Mouse (Mus musculus) liver, embryonic 14.5 days (tissue): ENCODE results near the gene Ehbp1. TPM values are rescaled to one million over a fixed set of nuclear protein-coding genes. Genes with fewer than 3 reads are reported as not detected.

Source experiments
- ATAC-seq: fragments of 200-750 bp; cut with Nextera tagmentation; 2 replicates; pipeline ENCODE4 v1.8.0; 2017; ENCODE audit warnings: moderate number of reproducible peaks, mild to moderate bottlenecking, moderate library complexity; ENCODE audit not compliant: insufficient read depth
- DNase-seq, 3 experiments: peaks; one replicate each; pipeline ENCODE4 v3.0.0-alpha.2; 2012 to 2013; ENCODE audit warnings: low read depth in 3 of 3, low spot score in 3 of 3
- H3K27ac ChIP-seq: fragments of 300-500 bp; sonication (generic); 2 replicates; pipeline ENCODE4 v1.5.1; 2014; ENCODE audit warnings: moderate library complexity, mild to moderate bottlenecking, control low read depth, inconsistent platforms
- H3K27me3 ChIP-seq: fragments of 300-500 bp; sonication (generic); 2 replicates; pipeline ENCODE4 v1.6.1; 2014; ENCODE audit warnings: mild to moderate bottlenecking, low read length, moderate library complexity; ENCODE audit not compliant: control insufficient read depth, insufficient read depth
- H3K36me3 ChIP-seq: fragments of 300-500 bp; sonication (generic); replicated peaks from 2 replicates; pipeline ENCODE4 v1.6.1; 2014; ENCODE audit warnings: low read depth; ENCODE audit not compliant: control insufficient read depth, insufficient read depth
- H3K4me1 ChIP-seq, 2 experiments: fragments of 200-500 bp in 1 of 2; fragments of 300-500 bp in 1 of 2; sonication (generic) in 1 of 2; replicated peaks; 2 replicates each; pipeline ENCODE4 v1.6.1; 2012 to 2014; ENCODE audit warnings: antibody characterized with exemption in 1 of 2, inconsistent platforms in 1 of 2, low read length in 1 of 2; ENCODE audit not compliant: control insufficient read depth in 2 of 2, insufficient read depth in 2 of 2
- H3K4me2 ChIP-seq: fragments of 300-500 bp; sonication (generic); 2 replicates; pipeline ENCODE4 v1.6.1; 2014; ENCODE audit warnings: low read depth, mild to moderate bottlenecking, control low read depth, moderate library complexity
- H3K4me3 ChIP-seq, 2 experiments: fragments of 200-500 bp in 1 of 2; fragments of 300-500 bp in 1 of 2; sonication (generic) in 1 of 2; 2 replicates each; pipeline ENCODE4 v1.5.1; 2012 to 2014; ENCODE audit warnings: low read depth in 2 of 2, low read length in 2 of 2, mild to moderate bottlenecking in 2 of 2, control low read depth in 1 of 2, inconsistent platforms in 1 of 2, moderate library complexity in 1 of 2; ENCODE audit not compliant: insufficient read depth in 1 of 2
- H3K9ac ChIP-seq: fragments of 300-500 bp; sonication (generic); replicated peaks from 2 replicates; pipeline ENCODE4 v1.6.1; 2014; ENCODE audit warnings: mild to moderate bottlenecking, control low read depth, moderate library complexity
- H3K9me3 ChIP-seq: fragments of 300-500 bp; sonication (generic); 2 replicates; pipeline ENCODE4 v1.6.1; 2016; ENCODE audit warnings: low read length, mixed read lengths; ENCODE audit not compliant: control insufficient read depth
- CTCF ChIP-seq: IDR thresholded peaks from 2 replicates; pipeline ENCODE4 v1.5.1; 2016; ENCODE audit warnings: antibody characterized with exemption, low read depth, control low read depth
- EP300 ChIP-seq: IDR thresholded peaks from 2 replicates; pipeline ENCODE4 v1.6.1; 2016; ENCODE audit warnings: antibody characterized with exemption, low read depth
- WGBS: fragments of 180-500 bp; shearing (Covaris S2); extraction: QIAGEN DNeasy Blood & Tissue Kit; methylation state at CpG from one replicate; pipeline ENCODE4 v1.1.7; 2014; ENCODE audit not compliant: insufficient replicate concordance; 5-methylcytosine and 5-hydroxymethylcytosine counted together
- polyA plus RNA-seq, 2 experiments: library from polyadenylated mRNA; depleted of rRNA in 1 of 2; stranded (reverse) in 1 of 2; unstranded in 1 of 2; fragments of >200 nt; fragmentation: Nextera tagmentation in 1 of 2; extraction: Ambion mirVana in 1 of 2; gene quantifications; 2 replicates each; pipeline versions ENCODE4 v1.2.1 to v1.2.3; 2012 to 2014

Ehbp1 gene
- polyA plus RNA-seq, 2 experiments = 1.7 to 3.3 TPM

DNA sequence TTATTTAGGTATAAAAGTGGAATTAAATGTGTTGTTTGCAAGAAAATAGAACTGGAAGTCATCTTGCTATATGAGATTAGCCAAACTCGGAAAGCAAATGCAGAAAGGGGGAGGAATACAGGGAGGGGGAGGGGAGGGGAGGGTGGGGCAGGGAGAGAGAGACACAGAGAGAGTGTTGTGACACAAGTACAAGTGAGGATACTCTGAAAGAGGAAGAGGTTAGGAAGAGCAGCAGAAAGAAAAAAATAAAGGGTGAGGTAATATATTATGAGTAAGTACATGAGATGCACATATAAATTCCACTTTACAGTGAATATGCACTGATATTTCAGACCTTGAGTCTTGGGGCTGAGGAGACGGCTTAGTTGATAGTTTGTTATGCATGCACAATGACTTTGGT, 123.9 kb downstream of the Ehbp1 start:
- Histone ChIP-seq H3K4me2 (no peak overlapping the region), H3K36me3 (no peaks in the 10 kb centered on the region), H3K27ac (no peak overlapping the region), H3K9me3 (no peaks in the 10 kb centered on the region), H3K4me1 (no peaks in the 10 kb centered on the region), H3K4me3 (no peak overlapping the region), H3K27me3 (no peaks in the 10 kb centered on the region), H3K9ac (no peak overlapping the region)
- no peak for DNase-seq
- no peak for TF ChIP-seq EP300
- TF ChIP-seq CTCF = no peak
- no peak for ATAC-seq
- 59% methylated on average over 2 of the region's 2 CpGs for WGBS

DNA sequence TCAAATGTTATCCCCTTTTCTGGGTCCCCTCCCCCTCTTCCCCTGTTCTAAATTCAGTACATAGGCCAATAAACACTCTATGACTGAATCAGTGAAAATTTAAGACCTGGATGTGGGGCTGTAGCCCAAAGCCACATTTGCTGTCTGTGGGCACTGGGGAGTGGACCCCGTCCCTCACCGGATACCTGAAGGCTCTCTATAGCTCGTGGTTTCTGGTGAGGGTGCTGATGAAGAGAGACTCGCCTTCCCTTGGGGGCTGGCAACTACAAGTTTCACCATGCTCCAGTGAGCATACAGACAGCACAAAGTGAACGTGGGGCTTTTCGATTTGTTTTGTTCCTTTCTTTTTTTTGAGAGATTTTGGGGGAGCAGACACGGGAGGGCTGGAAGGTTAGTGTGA, 125.2 kb downstream of the Ehbp1 start:
- TF ChIP-seq EP300 (no peak), CTCF (no peak)
- Histone ChIP-seq H3K36me3 (no peaks in the 10 kb centered on the region), H3K9me3 (no peaks in the 10 kb centered on the region), H3K4me3 (no peak overlapping the region), H3K4me1 (no peaks in the 10 kb centered on the region), H3K27me3 (no peaks in the 10 kb centered on the region), H3K27ac (no peak overlapping the region), H3K9ac (no peak overlapping the region), H3K4me2 (no peak overlapping the region)
- WGBS = 50% methylated on average over 7 of the region's 7 CpGs
- no peak for ATAC-seq
- DNase-seq = no peak

DNA sequence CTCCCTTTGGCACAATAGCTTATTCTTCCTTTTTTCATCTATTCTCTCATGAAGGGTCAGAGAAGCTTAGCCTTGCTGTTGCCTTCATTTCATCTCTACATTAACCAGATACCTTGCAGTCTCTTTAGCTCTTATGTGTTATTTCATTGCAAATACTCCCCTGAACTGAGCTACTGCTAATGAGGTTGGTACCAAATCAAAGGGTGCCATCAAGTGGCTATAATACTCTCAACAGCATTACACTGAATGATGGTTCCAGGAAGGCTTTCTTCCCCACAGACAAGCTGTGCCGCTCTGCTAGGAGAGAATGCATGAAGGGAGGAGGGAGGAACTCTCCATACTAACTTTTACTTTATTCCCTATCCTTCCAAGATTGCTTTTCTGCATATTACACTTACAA, 135.5 kb downstream of the Ehbp1 start:
- H3K36me3 ChIP-seq = no peaks in the 10 kb centered on the region
- no peak for ATAC-seq
- H3K4me3 ChIP-seq = no peak overlapping the region
- H3K9ac ChIP-seq = no peak overlapping the region
- no peak for TF ChIP-seq EP300
- TF ChIP-seq CTCF = peak; percentile 41; the same call in 1 of the 2 replicates
- H3K9me3 ChIP-seq = no peaks in the 10 kb centered on the region
- DNase-seq = no peak
- no peaks in the 10 kb centered on the region for H3K4me1 ChIP-seq
- no peaks in the 10 kb centered on the region for H3K27me3 ChIP-seq
- no peak overlapping the region for H3K4me2 ChIP-seq
- 37% methylated on average over 1 of the region's 1 CpGs for WGBS
- H3K27ac ChIP-seq = no peak overlapping the region

DNA sequence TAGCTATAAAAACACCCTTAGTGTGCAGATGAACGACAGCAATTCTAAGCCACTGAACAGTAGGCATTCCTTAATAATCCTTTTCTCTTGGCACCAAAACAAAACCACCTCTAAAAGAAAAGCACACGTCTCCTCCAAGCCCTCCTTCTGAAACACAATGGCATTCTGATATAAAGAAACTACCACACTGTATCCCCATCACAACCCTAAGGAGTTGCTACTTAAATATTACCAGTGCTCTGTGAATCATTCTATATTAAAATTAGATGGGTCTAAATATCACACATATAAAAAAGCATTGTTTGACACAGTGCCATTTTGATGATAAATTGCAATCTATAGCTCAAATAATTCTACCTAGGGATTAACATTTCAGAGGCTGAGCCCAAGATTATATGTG, 135.9 kb downstream of the Ehbp1 start:
- DNase-seq (no peak), ATAC-seq (no peak)
- Histone ChIP-seq H3K27me3 (no peaks in the 10 kb centered on the region), H3K4me2 (no peak overlapping the region), H3K9me3 (no peaks in the 10 kb centered on the region), H3K9ac (no peak overlapping the region), H3K4me3 (no peak overlapping the region), H3K36me3 (no peaks in the 10 kb centered on the region), H3K27ac (no peak overlapping the region), H3K4me1 (no peaks in the 10 kb centered on the region)
- TF ChIP-seq CTCF (no peak), EP300 (no peak)
- WGBS = 54% methylated on average over 2 of the region's 2 CpGs

DNA sequence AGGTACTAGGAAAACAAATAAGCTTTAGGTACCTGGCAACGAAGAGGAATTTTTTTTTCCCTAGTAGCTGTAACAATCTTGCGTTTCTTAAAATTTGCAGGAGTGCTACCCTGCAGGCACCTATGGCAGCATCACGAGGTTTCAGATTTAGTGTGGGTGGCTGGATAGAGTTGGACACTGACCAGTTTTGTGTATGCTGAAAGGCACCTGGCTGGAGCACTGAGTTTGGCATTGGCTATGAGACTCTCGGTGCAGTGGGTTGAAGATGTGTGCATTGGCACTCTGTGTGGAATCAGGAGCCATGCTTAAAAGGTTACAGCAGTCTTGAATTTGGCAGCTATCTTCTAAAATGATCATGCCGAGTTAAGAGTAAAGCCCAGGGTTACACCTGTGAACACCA, 138.7 kb downstream of the Ehbp1 start:
- Histone ChIP-seq H3K4me2 (no peak overlapping the region), H3K4me3 (no peak overlapping the region), H3K9me3 (no peaks in the 10 kb centered on the region), H3K36me3 (no peaks in the 10 kb centered on the region), H3K9ac (no peak overlapping the region), H3K4me1 (no peaks in the 10 kb centered on the region), H3K27me3 (no peaks in the 10 kb centered on the region), H3K27ac (no peak overlapping the region)
- 76% methylated on average over 5 of the region's 5 CpGs for WGBS
- no peak for DNase-seq
- ATAC-seq = no peak
- TF ChIP-seq CTCF = no peak
- no peak for TF ChIP-seq EP300

DNA sequence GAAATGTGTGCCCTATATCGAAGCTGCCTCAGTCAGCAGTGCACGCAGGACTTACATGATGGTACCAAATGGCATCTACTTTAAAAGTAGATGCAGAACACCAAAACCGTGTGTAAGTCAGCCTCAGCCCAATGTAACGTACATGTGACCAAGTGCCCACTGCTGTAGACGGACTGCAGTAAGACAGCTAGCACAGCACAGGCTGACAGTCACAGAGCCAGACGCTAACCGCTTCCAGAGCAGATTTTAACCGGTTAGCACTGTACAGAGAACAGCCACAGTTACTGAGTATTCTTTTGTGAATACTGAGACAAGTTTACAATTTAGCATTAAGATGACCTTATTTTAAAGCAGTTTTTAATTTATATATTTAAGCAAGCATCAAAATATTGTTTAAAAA, 141.0 kb downstream of the Ehbp1 start:
- Histone ChIP-seq H3K4me2 (no peak overlapping the region), H3K36me3 (no peaks in the 10 kb centered on the region), H3K4me1 (no peaks in the 10 kb centered on the region), H3K27ac (no peak overlapping the region), H3K4me3 (no peak overlapping the region), H3K9ac (no peak overlapping the region), H3K27me3 (no peaks in the 10 kb centered on the region), H3K9me3 (no peaks in the 10 kb centered on the region)
- TF ChIP-seq EP300 = no peak
- no peak for ATAC-seq
- WGBS = 78% methylated on average over 8 of the region's 8 CpGs
- DNase-seq = no peak
